Mouse (Mus musculus): ENCODE measurements at regions not wholly inside any gene's neighbourhood (a gene's known extent, or its start where the extent isn't known, plus 50 kb on each side); places are given as distances from the start of the nearest gene placed in this dataset.

DNA sequence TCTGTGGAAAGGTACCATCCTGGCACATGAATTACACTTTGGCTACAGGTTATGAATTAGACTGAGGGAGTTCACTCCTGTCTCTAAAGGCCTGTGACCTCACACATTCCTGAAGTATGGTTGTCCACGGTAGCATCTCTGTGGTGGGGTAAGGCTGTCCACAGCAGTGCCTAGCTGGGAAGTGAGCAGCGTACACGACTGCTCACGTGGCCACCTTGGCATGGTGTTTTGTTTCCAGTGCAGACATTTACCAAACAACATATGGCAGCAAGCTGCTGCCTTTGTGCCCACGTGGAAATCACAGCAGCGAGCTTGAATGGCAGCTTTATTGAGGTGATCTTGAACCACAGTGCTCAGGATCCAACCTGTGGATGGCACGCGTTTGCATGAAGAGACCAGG lies 140.7 kb upstream of the A230072I06Rik start:
- DNase-seq: no peak

DNA sequence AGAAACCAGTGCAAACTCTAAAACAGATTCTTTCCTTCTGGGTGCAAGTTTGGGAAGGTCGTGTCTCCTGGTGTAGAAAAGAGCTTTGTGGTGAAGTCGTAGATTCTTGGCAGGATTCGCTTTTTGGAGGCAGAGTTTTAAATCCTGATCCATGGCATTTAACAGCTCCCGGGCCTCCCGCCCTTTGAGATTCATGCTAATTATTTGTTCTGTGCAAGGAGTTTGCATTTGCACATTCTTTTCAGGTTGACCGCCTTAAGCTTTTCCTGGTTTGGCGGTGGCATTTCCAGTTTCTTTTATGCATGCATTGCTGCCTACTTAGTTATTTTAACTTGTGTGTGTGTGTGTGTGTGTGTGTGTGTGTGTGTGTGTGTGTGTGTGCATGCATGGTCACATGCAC lies 126.9 kb upstream of the A230072I06Rik start:
- DNase-seq: no peak

DNA sequence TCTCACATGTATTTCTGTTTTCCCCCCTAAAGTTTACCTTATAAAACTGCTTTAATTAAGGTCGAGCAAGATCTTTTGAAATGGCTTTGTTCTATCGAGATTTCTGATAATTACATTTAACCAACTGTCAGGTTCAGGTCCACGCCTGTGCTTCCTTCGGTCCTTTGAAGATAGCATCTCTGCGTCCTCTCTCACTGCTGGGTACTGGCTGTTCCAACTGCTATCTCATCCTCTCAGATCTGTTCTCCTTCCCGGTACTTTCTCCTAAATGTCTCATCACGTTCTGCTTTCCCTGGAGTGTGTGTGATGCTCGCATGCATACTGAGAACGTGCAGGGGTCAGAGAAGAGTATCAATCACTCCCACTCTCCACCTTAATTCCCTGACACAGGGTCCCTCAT lies 125.8 kb upstream of the A230072I06Rik start:
- DNase-seq: no peak

DNA sequence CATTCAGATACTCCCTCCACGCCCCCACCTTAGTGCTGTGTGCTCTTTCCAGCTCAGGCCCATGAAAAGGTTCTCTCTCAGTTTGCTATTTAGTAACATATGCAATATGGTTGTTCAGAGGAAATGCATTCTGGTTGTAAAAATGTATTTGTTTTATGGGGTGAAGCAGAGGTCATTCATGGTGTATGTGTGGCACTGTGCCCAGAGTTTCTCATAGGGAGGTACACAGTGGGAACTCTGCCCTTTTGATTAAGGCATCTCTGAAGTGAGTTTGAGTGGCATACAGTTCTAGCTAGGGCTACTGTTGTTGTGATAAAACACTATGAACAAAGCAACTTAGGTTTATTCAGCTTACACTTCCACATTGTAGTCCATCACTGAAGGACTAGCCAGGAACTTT lies 121.7 kb upstream of the A230072I06Rik start:
- DNase-seq: no peak

DNA sequence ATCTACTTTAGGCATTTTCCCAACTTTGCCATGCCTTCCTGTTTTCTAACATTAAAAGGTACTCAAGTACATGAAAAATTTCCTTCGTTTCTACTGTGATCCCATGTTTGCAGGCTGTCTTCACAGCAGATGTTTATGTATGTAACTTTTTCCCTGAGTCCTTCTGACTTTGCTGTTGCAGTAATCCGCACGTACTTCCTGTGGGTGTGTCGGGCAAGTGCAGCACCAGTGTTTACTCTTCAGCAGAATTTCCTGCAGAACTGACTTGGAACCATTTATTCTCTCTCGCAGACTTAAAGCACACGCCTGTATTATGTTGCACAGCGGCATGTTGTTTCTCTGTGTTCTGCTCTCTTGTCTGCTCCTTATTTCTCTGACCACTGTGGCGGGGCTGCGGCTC lies 120.4 kb upstream of the A230072I06Rik start:
- DNase-seq: no peak

DNA sequence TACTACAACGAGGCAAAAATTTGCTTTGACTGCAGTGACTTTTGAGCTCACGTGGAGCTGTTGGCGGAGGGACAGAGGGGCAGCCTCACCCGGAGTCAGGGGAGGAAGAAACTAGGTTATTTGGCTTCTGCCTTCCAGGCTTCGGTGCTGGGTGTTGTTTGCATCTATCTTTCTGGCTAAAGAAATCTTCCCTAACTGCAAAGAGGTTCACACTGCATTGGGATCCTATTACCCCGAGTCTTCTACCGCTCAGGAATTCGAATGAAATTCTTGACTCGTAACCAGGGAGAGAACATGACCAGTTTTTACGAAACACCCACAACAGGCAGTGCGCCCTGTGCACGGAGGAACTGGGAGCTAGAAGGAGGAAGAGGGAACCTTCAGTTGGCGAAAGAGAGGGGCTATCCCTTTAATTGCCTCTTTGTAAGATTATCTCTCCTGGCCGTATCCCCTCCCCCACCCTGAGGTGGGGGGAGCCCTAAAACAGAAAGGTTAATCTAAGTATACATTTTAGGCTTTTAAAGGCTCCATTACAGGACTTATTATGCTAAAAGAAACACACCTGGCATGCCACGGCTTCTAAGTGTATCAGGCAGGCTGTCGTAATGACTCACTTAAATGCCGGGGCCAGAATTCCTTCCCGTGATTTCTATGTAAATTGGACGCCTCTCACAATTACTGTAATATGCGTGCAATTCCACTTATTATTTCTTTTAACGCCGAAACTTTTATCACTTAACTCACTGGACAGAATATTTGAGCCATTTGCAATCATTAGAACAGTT lies 115.5 kb upstream of the A230072I06Rik start:
- DNase-seq: no peak

DNA sequence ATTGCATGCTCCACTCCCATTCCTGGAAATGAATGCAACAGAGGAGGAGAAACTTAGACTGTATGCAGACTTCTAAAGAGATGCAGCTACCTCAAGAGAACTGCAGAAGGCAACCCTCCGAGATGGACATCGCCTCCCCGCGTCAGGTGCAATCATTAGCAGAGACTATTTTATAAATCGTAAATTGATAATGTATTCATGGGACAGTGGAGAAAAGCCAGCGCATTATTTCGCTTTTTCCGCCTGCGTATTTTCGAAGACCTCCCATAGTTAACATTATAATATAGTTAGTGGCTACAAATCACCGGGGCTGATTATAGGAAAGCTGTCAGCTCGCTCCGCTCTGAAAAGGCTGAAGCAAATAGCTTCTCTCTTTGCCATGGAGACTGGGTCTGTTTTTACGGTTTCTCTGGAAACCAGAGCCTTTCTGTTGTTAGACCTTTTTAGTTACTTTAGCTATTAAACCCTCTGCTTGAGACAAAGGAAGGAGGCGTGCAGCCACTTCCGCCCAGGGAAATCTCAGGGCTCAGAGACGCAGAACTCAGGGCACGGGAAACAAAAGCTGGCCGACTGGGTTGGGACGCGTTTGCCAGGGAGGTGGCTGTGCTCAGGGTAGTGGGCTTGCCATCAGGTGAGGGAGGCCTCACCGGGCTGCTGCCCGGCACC lies 113.0 kb upstream of the A230072I06Rik start:
- DNase-seq: no peak

DNA sequence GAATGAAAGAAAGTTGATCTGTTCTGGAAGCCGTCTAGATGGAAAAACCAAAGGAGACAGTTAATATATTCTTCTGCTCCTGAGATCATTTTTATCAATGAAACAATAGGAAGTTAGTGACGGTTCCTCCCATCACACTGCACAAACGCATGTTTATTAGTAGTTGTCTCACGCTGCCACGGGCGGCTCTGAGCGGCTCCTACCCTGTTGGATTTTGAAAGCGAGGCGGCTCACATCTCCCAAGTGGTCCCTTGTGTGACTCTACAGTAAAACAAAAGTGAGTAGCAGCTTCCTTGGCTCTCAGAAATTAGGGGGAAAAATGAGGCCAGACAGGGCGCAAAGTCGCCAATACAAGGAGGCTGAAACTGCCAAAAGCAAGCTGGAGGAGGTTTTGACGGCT lies 106.8 kb upstream of the A230072I06Rik start:
- DNase-seq: no peak

DNA sequence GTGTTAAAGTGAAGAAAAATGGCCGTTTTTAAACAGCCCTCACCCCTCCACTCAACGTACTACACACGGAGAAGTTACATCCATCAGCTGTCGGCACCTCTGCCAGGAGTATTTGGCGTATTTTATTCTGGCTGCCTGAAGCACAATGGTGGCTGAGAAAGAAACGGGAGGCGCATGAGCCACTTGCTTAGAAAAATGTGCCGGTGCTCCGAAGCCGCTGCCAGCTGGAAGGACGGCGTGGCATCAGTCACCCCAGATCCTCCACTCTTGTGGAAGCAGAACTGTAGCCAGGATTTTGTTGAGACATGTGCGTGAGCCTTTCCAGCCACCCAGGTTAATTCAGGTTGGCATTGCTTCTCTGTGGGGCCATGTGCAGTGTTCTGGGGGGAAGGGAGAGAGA lies 103.1 kb upstream of the A230072I06Rik start:
- no peak for DNase-seq

DNA sequence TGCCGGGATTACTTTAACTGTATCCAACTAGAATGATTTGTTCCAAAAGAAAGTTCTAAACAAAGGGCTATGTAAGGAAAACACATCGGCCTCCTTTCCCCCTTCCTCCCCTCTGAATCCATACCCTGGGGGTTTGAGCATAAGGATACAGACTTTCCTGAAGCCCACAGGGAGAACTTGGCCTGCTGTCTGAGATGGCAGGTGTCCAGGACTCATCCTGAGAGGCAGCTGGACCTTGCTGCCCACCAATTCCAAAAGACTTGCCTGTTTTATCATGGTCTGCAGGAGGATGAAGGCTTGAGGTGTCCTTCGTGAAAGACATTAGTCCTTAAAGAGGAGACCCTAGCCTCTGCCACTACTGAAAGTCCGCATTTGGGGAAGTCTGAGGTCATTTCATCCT lies 94.0 kb upstream of the A230072I06Rik start:
- DNase-seq: no peak

DNA sequence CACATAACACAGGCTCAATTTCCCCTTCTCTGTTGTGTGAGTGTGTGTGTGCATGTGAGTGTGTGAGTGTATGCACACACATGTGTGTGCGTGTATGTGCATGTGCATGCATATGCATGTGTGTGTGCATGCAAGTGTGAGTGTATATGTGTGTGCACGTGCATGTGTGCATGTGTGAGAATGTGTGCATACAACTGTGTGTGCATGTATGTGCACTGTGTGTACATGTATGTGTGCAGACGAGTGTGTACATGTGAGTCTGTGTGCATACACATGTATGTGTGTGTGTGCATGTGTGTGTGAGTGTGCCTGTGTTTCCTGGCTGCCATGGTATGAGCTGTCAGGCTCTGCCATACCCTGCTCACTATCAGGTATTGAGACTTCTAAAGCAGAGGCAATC lies 91.3 kb upstream of the A230072I06Rik start:
- no peak for DNase-seq

DNA sequence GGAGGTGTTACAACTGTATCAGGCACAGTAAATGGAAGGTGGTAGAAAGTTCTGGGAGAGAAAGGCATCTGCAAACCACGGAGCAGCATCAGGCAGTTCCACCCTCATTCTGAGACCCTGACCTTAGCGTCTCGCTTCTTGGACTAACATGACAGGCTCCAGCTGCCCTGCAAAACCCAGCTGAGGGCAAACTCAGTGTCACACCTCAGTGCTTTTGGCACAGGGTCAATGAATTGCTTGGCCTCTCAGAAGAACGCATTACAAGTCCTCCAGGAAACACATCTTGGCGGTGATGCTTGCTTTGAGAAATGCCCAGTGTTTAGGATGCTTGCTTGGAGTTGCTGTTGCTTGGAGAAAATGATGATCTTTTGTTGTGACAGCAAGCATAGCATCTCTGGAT lies 90.2 kb upstream of the A230072I06Rik start:
- DNase-seq: no peak

DNA sequence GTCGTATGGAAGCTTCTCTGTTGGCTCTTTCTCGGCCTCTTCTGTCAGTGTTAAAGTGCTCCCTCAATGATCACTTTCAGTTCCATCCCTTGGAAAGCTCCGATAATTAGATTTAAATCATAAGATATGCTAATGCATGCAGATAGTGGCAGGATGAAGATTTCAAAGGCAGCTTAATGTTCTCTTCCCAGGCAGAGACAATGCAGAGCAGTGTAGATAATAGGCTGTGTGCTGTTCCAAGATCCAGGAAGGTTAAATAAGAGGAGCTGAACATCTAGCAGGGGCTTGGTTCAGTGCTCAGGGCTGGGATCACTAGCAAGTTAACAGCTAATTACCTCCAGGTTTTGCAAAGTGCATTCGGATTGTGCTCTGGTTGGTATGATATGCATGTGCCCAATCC lies 89.7 kb upstream of the A230072I06Rik start:
- DNase-seq: no peak

DNA sequence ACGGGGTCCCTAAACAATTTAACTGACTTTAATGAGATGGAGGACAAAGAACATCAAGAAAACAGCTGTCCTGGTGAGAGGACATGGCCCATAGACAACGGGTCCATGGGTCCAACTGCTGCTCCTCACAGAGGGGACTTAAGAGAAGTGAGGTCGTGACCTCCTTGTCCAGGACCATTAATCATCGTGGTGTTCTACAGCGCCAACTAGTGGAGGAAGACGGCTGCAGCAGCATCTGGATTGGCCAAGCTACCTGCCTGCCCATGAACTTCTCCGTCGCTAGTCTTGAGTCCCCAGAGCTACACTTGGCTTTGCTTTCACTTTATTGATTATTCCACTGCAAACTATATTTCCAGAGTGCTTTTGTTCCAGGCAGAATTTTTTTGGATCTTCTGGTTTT lies 86.6 kb upstream of the A230072I06Rik start:
- DNase-seq: no peak

DNA sequence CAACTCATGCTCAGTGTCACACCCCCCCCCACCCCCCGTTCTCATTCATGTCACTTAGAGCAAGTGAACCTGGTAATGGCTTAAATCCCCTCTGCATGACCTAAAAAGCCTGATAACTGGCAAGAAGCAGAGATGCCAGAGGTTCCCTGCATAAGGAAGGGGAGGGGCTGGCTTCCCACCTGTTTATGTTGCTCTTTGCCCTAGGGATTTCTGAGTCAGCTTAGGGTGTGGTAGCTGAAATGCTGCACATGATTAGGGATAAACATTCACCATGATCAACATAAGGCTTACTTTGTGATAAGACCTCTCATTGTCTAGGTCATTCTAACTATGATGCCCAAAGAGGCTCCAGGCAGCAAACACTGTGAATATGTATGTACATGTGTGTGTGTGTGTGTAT lies 72.7 kb upstream of the A230072I06Rik start:
- no peak for DNase-seq

DNA sequence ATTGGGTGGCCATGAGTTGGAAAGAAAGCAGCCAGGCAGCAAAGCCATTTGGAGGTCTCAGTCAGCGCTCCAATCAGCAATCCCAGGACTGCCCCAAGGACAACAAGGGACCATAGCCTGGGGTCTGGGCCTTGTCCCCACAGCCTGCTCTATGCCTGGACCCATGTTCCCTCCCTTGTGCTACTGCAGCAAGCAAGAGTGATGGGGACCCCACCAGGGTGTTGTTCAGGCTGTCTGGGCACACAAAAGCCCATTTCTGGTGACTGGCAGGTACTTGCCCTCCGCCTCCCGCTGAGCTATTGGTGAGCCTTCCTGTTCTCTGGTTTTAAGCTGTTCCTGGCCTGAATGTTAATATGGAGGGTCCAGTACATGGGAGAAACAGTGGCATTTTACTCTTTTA lies 71.2 kb upstream of the A230072I06Rik start:
- DNase-seq: no peak

DNA sequence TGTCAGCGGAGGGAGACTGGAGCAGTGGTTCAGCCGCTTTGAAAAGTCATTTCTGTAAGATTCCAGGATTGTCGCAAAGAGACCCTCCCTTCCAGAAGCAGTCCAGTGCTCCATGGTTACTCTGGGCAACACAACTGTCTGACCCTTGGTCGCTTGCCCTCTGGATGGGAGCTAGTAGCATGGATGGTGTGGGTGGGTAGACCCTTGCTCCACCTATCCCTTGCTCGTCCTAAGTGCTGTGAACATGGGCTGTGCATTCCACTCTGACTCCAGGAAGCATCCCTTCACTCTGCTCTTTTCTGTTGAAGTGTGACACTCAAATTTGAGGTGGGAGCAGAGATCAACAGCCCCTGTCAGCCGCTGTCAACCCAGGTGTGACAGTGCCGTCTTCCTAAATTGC lies 64.8 kb upstream of the A230072I06Rik start:
- DNase-seq: no peak

DNA sequence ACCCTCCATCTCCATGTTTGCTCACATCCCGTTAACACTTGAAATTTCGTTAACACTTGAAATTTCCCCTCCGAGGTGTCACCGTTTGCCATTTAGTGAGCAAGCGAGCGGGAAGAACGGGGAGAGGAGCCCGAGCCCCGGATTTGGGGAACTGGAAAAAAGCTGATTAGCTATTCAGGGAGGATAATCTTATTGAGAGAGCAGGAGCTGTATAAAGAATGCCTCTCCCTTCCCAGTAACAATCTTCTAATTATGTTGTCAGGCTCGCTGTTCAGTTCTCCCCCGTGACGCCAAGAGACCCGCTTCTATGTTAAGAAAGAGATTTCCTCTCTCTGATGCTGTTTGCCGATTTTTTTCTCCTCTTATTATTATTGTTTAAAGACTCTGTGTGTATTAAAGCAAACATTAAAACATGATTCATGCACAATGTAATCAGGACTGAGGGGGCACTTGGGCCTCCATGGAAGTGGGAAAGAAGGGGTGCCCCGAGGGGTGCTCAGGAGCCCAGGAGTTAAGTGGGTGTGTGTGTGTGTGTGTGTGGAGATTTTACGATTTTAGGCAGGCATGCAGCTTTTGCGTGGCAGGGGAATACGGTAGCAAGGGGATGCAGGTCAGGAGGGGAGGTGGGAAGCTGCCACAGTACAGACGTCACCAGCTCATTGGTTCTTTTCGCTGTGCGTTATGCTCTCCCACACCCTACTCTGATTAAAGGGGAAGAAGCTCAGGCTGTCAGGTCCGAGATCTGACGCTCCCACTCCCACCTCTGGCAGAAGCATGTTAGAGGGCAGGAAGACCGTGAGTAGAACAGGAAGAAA lies 64.2 kb upstream of the A230072I06Rik start:
- no peak for DNase-seq

DNA sequence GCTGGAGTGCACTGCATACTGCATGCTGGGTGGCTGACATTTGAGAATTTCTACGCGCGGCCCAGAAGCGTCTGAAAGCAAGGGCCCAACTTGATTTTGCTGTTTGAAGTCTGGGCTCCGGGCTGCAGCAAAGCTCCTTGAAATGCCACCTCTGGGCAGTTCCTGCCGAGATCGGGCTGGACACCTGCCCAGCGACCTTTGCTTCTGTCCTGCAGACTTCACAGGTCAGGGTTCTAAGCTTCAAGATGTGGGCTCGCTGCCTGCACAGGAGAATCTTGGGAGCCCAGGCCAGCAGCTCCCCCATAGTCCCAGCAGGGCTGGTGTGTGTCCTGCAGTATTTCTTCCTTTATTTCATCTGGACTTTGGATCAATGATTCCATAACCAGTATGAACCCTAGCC lies 57.1 kb upstream of the A230072I06Rik start:
- DNase-seq: no peak

DNA sequence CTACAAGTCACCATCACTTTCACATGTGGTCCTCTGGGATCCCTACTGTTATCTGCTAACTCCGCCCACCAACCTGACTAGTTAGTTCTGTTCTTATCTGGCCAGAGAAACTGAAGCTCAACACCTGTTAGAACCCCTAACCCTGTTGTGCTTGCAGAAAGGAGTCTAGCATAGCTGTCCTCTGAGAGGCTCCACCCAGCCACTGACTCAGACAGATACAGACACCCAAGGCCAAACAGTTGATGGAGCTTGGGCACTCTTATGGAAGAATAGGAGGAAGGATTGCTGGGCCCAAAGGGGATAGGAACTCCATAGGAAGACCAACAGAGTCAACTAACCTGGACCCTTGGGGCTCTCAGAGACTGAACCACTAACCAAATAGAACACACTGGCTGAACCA lies 55.2 kb upstream of the A230072I06Rik start:
- DNase-seq: no peak

Data from gastrocnemius, postnatal 10 days (tissue).